9 mouse cellular contexts compared by ENCODE assay signal in genomic region chr10:120851196-120851781, GRCm38 (mm10). TPM values are rescaled to one million over a fixed set of nuclear protein-coding genes. Genes with fewer than 3 reads are reported as not detected.
DNase-seq lines count a peak whose midpoint lies in the region; ATAC-seq and TF ChIP-seq lines count a peak whose summit lies in the region.
"Had no signal": no experiment of that assay in that cellular context is flagged by ENCODE, and none has a peak within 500 bp of the region (broad histone marks: within the 10 kb centered on the region; RNA-seq: fewer than 3 reads in every experiment).

No protein-coding gene starts in this region.

- no peak for ATAC-seq in cerebellum, adult (ENCODE audit: insufficient number of reproducible peaks, low FRiP score, low TSS enrichment)
- no peak for ATAC-seq in hindbrain, embryonic 14.5 days (ENCODE audit: low FRiP score)

- H3K27ac ChIP-seq in hindbrain, embryonic 14.5 days = no peak overlapping the region

- H3K27me3 ChIP-seq in hindbrain, embryonic 14.5 days (ENCODE audit: control insufficient read depth, insufficient read depth, low read length) = no peaks in the 10 kb centered on the region

- TF ChIP-seq CTCF in brain, embryonic 14.5 days (IDR thresholded peaks at IDR 0.05; ENCODE audit: borderline replicate concordance, extremely low read depth, insufficient read depth, insufficient read length) = no peak

- DNase-seq in cerebellum, postnatal 10 days = peak; percentile 36 to 52
- DNase-seq in kidney, postnatal 14 days = peak; percentile 35
- no peak for DNase-seq in kidney, postnatal 4 days
- peak; percentile 86 for DNase-seq in brain, embryonic 14.5 days (ENCODE audit: low read depth)
- DNase-seq in hindbrain, embryonic 14.5 days (ENCODE audit: low spot score) = peak; percentile 34
- no peak for DNase-seq in ovary, postnatal 14 days (ENCODE audit: low spot score)
- no peak for DNase-seq in yolk sac, embryonic 10.5 days (ENCODE audit: low spot score)
- DNase-seq: B cell, adult 2 months had no signal

- WGBS in hindbrain, embryonic 14.5 days = 71% methylated on average over 9 of the region's 9 CpGs

- H3K36me3 ChIP-seq in hindbrain, embryonic 14.5 days (replicated peaks; ENCODE audit: control insufficient read depth, insufficient read depth) = no peaks in the 10 kb centered on the region

- H3K4me2 ChIP-seq in hindbrain, embryonic 14.5 days (replicated peaks) = no peak overlapping the region

- TF ChIP-seq POLR2A in brain, embryonic 14.5 days (IDR thresholded peaks at IDR 0.05; ENCODE audit: borderline replicate concordance, extremely low read depth, insufficient read depth, insufficient read length, poor library complexity, severe bottlenecking) = no peak

- H3K9ac ChIP-seq in hindbrain, embryonic 14.5 days = no peak overlapping the region

- peaks cover 7% of the 10 kb centered on the region; the same call in 1 of the 2 replicates for H3K4me1 ChIP-seq in hindbrain, embryonic 14.5 days (replicated peaks; ENCODE audit: control insufficient read depth, insufficient read depth, low read length)

- H3K4me3 ChIP-seq in hindbrain, embryonic 14.5 days (replicated peaks; ENCODE audit: low read length) = no peak overlapping the region

- no peaks in the 10 kb centered on the region for H3K9me3 ChIP-seq in hindbrain, embryonic 14.5 days (ENCODE audit: control insufficient read depth, low read length)

RNA-seq across cellular contexts. Expression of gene Msrb3, which starts 47.6 kb away (rescaled TPM):
- 3.2 and 4.1 TPM in 2 replicates for polyA plus RNA-seq in brain, embryonic 14.5 days (2012; rRNA removed)
- 0.77 and 1.3 TPM in 2 replicates for polyA plus RNA-seq in hindbrain, embryonic 14.5 days (2014; fragmentation: Nextera tagmentation; extraction: Ambion mirVana)

Comparison
In these comparisons a context has a peak if more than half of its experiments do, and no peak if none do; other contexts are left out.
1. DNase-seq: peak in cerebellum, postnatal 10 days (2 of 2), kidney, postnatal 14 days (single experiment), brain, embryonic 14.5 days (single experiment) and hindbrain, embryonic 14.5 days (single experiment); none in kidney, postnatal 4 days (0 of 2), ovary, postnatal 14 days (single experiment) and yolk sac, embryonic 10.5 days (single experiment).